Mouse (Mus musculus) heart, embryonic 11.5 days (tissue): ENCODE data around the gene Ccr10. TPM values are rescaled to one million over a fixed set of nuclear protein-coding genes. Genes with fewer than 3 reads are reported as not detected.

Experiments
- ATAC-seq: fragments of 200-750 bp; cut with Nextera tagmentation; replicated peaks from 2 replicates; pipeline ENCODE4 v1.8.0; 2017; ENCODE audit warnings: moderate library complexity; ENCODE audit not compliant: insufficient number of reproducible peaks, low FRiP score, low TSS enrichment
- H3K27ac ChIP-seq: fragments of 300-500 bp; sonication (generic); 2 replicates; pipeline ENCODE4 v1.5.1; 2014; ENCODE audit warnings: mild to moderate bottlenecking, low read depth, low read length
- H3K27me3 ChIP-seq: fragments of 300-500 bp; sonication (generic); 2 replicates; pipeline ENCODE4 v1.6.1; 2014; ENCODE audit warnings: mild to moderate bottlenecking, low read length, mixed read lengths; ENCODE audit not compliant: control insufficient read depth, insufficient read depth
- H3K36me3 ChIP-seq: fragments of 300-500 bp; sonication (generic); 2 replicates; pipeline ENCODE4 v1.6.1; 2014; ENCODE audit warnings: mild to moderate bottlenecking, low read length, moderate library complexity, mixed read lengths; ENCODE audit not compliant: control insufficient read depth, insufficient read depth
- H3K4me1 ChIP-seq: fragments of 300-500 bp; sonication (generic); 2 replicates; pipeline ENCODE4 v1.6.1; 2014; ENCODE audit warnings: low read length; ENCODE audit not compliant: control insufficient read depth, insufficient read depth
- H3K4me2 ChIP-seq: fragments of 300-500 bp; sonication (generic); 2 replicates; pipeline ENCODE4 v1.6.1; 2014; ENCODE audit warnings: mild to moderate bottlenecking, moderate library complexity
- H3K4me3 ChIP-seq: fragments of 300-500 bp; sonication (generic); 2 replicates; pipeline ENCODE4 v1.5.1; 2014; ENCODE audit warnings: low read depth, low read length
- H3K9ac ChIP-seq: fragments of 300-500 bp; sonication (generic); 2 replicates; pipeline ENCODE4 v1.6.1; 2014; ENCODE audit warnings: mild to moderate bottlenecking, low read depth, low read length, moderate library complexity
- H3K9me3 ChIP-seq: fragments of 300-500 bp; sonication (generic); replicated peaks from 2 replicates; pipeline ENCODE4 v1.6.1; 2016; ENCODE audit warnings: low read length; ENCODE audit not compliant: control insufficient read depth
- WGBS: fragments of 180-500 bp; shearing (Covaris S2); extraction: QIAGEN DNeasy Blood & Tissue Kit; methylation state at CpG from one replicate; pipeline ENCODE4 v1.1.7; 2014; ENCODE audit not compliant: insufficient replicate concordance; 5-methylcytosine and 5-hydroxymethylcytosine counted together
- polyA plus RNA-seq: library from polyadenylated mRNA; unstranded; fragments of >200 nt; fragmentation: Nextera tagmentation; extraction: Ambion mirVana; gene quantifications from 2 replicates; pipeline ENCODE4 v1.2.1, GENCODE M21; 2014

Ccr10 gene
- polyA plus RNA-seq, 1 experiment from 2014 or later, result 0.39 TPM

- peak overlapping the region; percentile 66 for H3K4me2 ChIP-seq
- WGBS, result 22% methylated on average over 18 of the region's 19 CpGs
- no peaks in the 10 kb centered on the region for H3K36me3 ChIP-seq
- H3K9ac ChIP-seq, result peak overlapping the region; percentile 62
- H3K4me1 ChIP-seq, result peaks cover 15% of the 10 kb centered on the region
- no peak overlapping the region for H3K27ac ChIP-seq
- 0 out of 2 replicates have a peak, but pooled peaks have one; percentile 31 for ATAC-seq
- no peaks in the 10 kb centered on the region for H3K9me3 ChIP-seq
- peaks cover 7% of the 10 kb centered on the region; the same call in 1 of the 2 replicates for H3K27me3 ChIP-seq
- H3K4me3 ChIP-seq, result peak overlapping the region; percentile 31
Measured at GRCm38 (mm10) chr11:101143338-101144225, 31.7 kb downstream of the Ccr10 start.

GRCm38 (mm10) chr11:101142215-101142967 lies 32.9 kb downstream of the Ccr10 start:
- H3K9ac ChIP-seq, result no peak overlapping the region
- no peak overlapping the region for H3K4me3 ChIP-seq
- peaks cover 7% of the 10 kb centered on the region; the same call in 1 of the 2 replicates for H3K27me3 ChIP-seq
- ATAC-seq, result no peak
- H3K27ac ChIP-seq, result no peak overlapping the region
- no peaks in the 10 kb centered on the region for H3K36me3 ChIP-seq
- WGBS, result 80% methylated on average over 10 of the region's 10 CpGs
- H3K4me2 ChIP-seq, result no peak overlapping the region
- peaks cover 17% of the 10 kb centered on the region for H3K4me1 ChIP-seq
- H3K9me3 ChIP-seq, result no peaks in the 10 kb centered on the region

DNA sequence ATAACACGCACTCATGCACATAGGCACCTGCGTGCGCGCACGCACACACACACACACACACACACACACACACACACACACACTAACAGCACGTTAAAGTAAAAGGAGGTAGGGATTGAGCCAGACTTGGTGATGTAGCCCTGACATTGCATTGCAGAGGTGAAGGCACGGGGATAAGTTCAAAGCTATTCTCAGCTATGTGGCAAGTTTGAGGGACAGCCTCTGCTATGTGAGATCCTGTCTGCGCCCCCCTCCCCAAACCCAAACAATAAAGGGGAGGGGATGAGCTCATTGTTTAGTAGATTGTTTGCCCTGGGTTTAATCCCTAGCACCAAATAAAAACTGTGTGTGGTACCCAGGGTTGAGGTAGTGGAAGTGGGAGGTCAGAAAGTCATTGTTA lies 34.2 kb downstream of the Ccr10 start:
- no peak overlapping the region for H3K4me3 ChIP-seq
- no peak overlapping the region; the same call in 1 of the 2 replicates for H3K9ac ChIP-seq
- peaks cover 17% of the 10 kb centered on the region for H3K4me1 ChIP-seq
- H3K27me3 ChIP-seq, result peaks cover 7% of the 10 kb centered on the region; the same call in 1 of the 2 replicates
- WGBS, result 71% methylated on average over 8 of the region's 8 CpGs
- H3K9me3 ChIP-seq, result no peaks in the 10 kb centered on the region
- no peak overlapping the region for H3K4me2 ChIP-seq
- ATAC-seq, result no peak
- H3K36me3 ChIP-seq, result no peaks in the 10 kb centered on the region
- H3K27ac ChIP-seq, result no peak overlapping the region

DNA sequence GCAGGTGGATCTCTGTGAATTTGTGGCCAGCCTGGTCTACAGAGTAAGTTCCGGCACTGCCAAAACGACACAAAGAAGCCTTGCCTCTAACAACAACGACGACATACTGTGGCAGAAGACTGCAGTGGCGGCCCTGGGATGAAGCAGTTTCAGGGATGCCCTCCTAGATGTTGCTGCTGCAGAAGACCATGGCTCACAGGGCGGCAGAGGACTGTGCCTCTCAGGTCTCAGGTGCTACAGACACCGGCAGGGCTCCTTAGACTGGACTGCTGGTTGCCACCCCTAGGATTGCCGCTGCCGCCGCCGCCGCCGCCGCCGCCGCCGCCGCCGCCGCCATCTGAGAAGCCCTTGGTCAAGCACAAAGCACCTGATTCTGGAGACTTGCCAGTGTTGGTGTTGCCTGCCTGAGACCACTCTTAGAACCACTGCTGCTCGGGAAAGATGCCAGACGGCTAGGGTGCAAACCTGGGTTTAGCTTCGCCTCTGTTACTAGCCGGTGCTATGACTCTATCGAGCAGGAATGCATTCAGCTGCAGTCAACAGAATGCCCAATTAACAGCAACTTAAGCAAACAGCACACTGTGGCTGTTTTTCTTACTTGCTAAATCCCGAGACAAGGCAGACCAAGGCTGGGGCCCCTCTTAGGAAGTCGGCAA lies 35.0 kb downstream of the Ccr10 start:
- peak overlapping the region; percentile 69 for H3K4me2 ChIP-seq
- peak overlapping the region; percentile 65 for H3K9ac ChIP-seq
- peak overlapping the region; percentile 36 for H3K4me3 ChIP-seq
- H3K27me3 ChIP-seq, result peaks cover 7% of the 10 kb centered on the region; the same call in 1 of the 2 replicates
- H3K27ac ChIP-seq, result no peak overlapping the region
- peaks cover 17% of the 10 kb centered on the region for H3K4me1 ChIP-seq
- no peaks in the 10 kb centered on the region for H3K36me3 ChIP-seq
- WGBS, result 28% methylated on average over 27 of the region's 27 CpGs
- ATAC-seq, result 0 out of 2 replicates have a peak, but pooled peaks have one; percentile 22
- H3K9me3 ChIP-seq, result no peaks in the 10 kb centered on the region

- H3K4me2 ChIP-seq, result peak overlapping the region; percentile 30
- H3K27me3 ChIP-seq, result peaks cover 7% of the 10 kb centered on the region; the same call in 1 of the 2 replicates
- H3K4me3 ChIP-seq, result no peak overlapping the region
- H3K9me3 ChIP-seq, result no peaks in the 10 kb centered on the region
- peaks cover 14% of the 10 kb centered on the region for H3K4me1 ChIP-seq
- H3K36me3 ChIP-seq, result no peaks in the 10 kb centered on the region
- no peak overlapping the region for H3K27ac ChIP-seq
- no peak overlapping the region for H3K9ac ChIP-seq
- no peak for ATAC-seq
- WGBS, result 22% methylated on average over 15 of the region's 15 CpGs
Measured at GRCm38 (mm10) chr11:101138536-101139181, 36.6 kb downstream of the Ccr10 start.

DNA sequence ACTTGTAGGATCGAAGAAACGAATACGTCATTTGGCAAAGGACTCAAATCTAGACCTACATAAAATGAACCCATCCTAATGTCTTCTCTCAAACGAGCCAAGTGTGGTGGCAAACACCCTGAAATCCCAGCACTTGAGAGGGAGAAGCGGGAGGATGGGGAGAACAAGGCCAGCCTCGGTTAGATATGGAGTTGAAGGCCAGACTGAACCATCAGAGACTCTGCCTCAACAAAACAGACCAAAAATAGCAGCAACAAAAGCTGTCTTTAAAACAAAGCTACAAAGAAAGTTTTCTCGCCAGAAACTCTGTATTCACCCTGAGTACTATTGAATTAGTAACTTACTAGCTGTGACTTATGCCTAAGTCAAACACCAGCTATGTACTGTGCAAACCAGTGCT lies 38.2 kb downstream of the Ccr10 start:
- Histone ChIP-seq H3K4me1 (0 out of 2 replicates have a peak, but pooled peaks cover 12% of the 10 kb centered on the region), H3K4me3 (no peak overlapping the region), H3K9ac (no peak overlapping the region), H3K4me2 (no peak overlapping the region), H3K36me3 (no peaks in the 10 kb centered on the region), H3K27me3 (peaks cover 7% of the 10 kb centered on the region; the same call in 1 of the 2 replicates), H3K9me3 (no peaks in the 10 kb centered on the region), H3K27ac (no peak overlapping the region)
- 75% methylated on average over 7 of the region's 7 CpGs for WGBS
- no peak for ATAC-seq

GRCm38 (mm10) chr11:101134217-101134865 lies 40.9 kb downstream of the Ccr10 start:
- H3K9me3 ChIP-seq, result no peaks in the 10 kb centered on the region
- H3K9ac ChIP-seq, result no peak overlapping the region
- H3K27ac ChIP-seq, result no peak overlapping the region
- 74% methylated on average over 13 of the region's 13 CpGs for WGBS
- no peaks in the 10 kb centered on the region for H3K36me3 ChIP-seq
- H3K27me3 ChIP-seq, result 0 out of 2 replicates have a peak, but pooled peaks cover under 1% of the 10 kb centered on the region
- H3K4me2 ChIP-seq, result no peak overlapping the region
- no peak overlapping the region for H3K4me3 ChIP-seq
- no peak for ATAC-seq
- H3K4me1 ChIP-seq, result peaks cover 13% of the 10 kb centered on the region; the same call in 1 of the 2 replicates
